Mouse (Mus musculus) hindbrain, embryonic 16.5 days (tissue): ENCODE results near the gene Pkd1l2. TPM values are rescaled to one million over a fixed set of nuclear protein-coding genes. Genes with fewer than 3 reads are reported as not detected.

Experiments
- polyA plus RNA-seq: library from polyadenylated mRNA; unstranded; fragments of >200 nt; fragmentation: Nextera tagmentation; extraction: Ambion mirVana; gene quantifications from 2 replicates; pipeline ENCODE4 v1.2.1, GENCODE M21; 2015

Pkd1l2 gene
- polyA plus RNA-seq, 1 experiment from 2014 or later: 0.05 TPM

Other genes with a start within 250 kb of the Pkd1l2 start
- 32.0 and 37.2 TPM in 2 replicates for gene Cmc2, start 161.0 kb downstream of the Pkd1l2 start, polyA plus RNA-seq
- gene Cenpn, start 160.7 kb downstream of the Pkd1l2 start, polyA plus RNA-seq: 9.5 and 10.4 TPM in 2 replicates
- 17.9 and 22.4 TPM in 2 replicates for gene Atmin, start 139.1 kb downstream of the Pkd1l2 start, polyA plus RNA-seq
- 7.8 and 8.0 TPM in 2 replicates for gene 1700030J22Rik, start 103.5 kb downstream of the Pkd1l2 start, polyA plus RNA-seq
- 105 and 119 TPM in 2 replicates for gene Gcsh, start 88.9 kb downstream of the Pkd1l2 start, polyA plus RNA-seq
- gene Bco1, start 13.4 kb upstream of the Pkd1l2 start, polyA plus RNA-seq: 0.35 and 0.41 TPM in 2 replicates
- 2.8 TPM in 2 replicates for gene Gan, start 75.7 kb upstream of the Pkd1l2 start, polyA plus RNA-seq
- 136 and 143 TPM in 2 replicates for gene Cmip, start 174.6 kb upstream of the Pkd1l2 start, polyA plus RNA-seq